Mouse (Mus musculus): ENCODE data around the gene 4930503B20Rik. TPM values are rescaled to one million over a fixed set of nuclear protein-coding genes. Genes with fewer than 3 reads are reported as not detected.

Gene 4930503B20Rik
- polyA plus RNA-seq, 1 experiment from 2014 or later, result not detected

DNA sequence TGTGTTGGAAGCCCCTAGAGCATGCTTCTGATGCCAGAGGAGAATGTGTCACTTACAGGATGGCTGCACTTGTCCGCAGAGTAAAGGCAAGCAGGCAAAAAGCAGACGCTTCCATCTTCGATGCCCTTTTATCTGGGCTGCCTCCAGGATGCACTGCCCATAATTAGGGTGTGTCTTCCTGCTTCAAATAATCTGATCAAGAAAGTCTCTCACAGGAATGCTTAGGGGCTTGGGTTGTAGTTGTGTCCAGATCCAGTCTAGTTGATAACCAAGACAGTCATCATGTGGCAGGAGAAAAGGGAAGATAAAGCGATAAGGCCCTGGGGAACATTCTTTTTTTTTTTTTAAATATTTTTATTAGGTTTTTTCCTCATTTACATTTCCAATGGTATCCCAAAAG, 35.6 kb downstream of the 4930503B20Rik start, which contains the start of gene Dnase2b:
Dnase2b (minus strand) TSS at position 101 of the 400 bp plus-strand sequence.
- no peaks in the 10 kb centered on the region for H3K27me3 ChIP-seq
- ATAC-seq (replicated peaks; ENCODE audit: low FRiP score), result no peak
- H3K4me3 ChIP-seq (replicated peaks), result no peak within 1 kb of the TSS
- no peak within 1 kb of the TSS for H3K27ac ChIP-seq
- no peak within 1 kb of the TSS for H3K9ac ChIP-seq
- H3K4me2 ChIP-seq, result no peak within 1 kb of the TSS
- H3K4me1 ChIP-seq, result no peaks in the 10 kb centered on the region
- 94% methylated on average over 4 of the region's 4 CpGs for WGBS
- no peaks in the 10 kb centered on the region for H3K36me3 ChIP-seq
- no peaks in the 10 kb centered on the region for H3K9me3 ChIP-seq (replicated peaks)

DNA sequence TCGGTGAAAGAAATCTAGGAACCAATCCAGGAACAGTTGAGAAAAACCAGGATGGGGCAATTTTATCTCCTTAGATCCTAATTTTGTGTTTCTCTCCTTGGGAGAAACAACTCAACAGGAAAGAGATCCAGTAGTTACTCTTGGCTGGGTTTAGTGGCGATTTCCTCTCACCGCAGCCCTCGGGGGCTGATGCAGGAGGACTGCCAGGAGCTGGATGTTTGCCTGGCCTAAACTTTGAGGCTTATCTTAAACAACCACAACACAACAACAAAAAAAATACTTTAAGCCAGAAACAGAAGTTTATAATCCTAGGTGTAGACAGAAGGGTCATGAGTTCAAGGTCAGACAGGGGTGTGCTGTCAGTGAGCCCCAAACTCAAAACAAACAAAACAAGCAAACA, 39.3 kb downstream of the 4930503B20Rik start:
- Histone ChIP-seq H3K36me3 (no peaks in the 10 kb centered on the region), H3K9me3 (replicated peaks) (no peaks in the 10 kb centered on the region), H3K4me1 (no peaks in the 10 kb centered on the region), H3K27me3 (no peaks in the 10 kb centered on the region), H3K9ac (no peak overlapping the region), H3K4me3 (replicated peaks) (no peak overlapping the region), H3K27ac (no peak overlapping the region), H3K4me2 (no peak overlapping the region)
- 68% methylated on average over 4 of the region's 4 CpGs for WGBS
- ATAC-seq (replicated peaks; ENCODE audit: low FRiP score), result no peak

- no peaks in the 10 kb centered on the region for H3K4me1 ChIP-seq
- H3K9ac ChIP-seq, result no peak overlapping the region
- H3K27ac ChIP-seq, result no peak overlapping the region
- H3K27me3 ChIP-seq, result no peaks in the 10 kb centered on the region
- no peak overlapping the region for H3K4me3 ChIP-seq (replicated peaks)
- no peaks in the 10 kb centered on the region for H3K9me3 ChIP-seq (replicated peaks)
- H3K4me2 ChIP-seq, result no peak overlapping the region
- H3K36me3 ChIP-seq, result no peaks in the 10 kb centered on the region
- no peak for ATAC-seq (replicated peaks; ENCODE audit: low FRiP score)
- 87% methylated on average over 4 of the region's 4 CpGs for WGBS
Measured at GRCm38 (mm10) chr3:146611261-146611660, 39.9 kb downstream of the 4930503B20Rik start.

DNA sequence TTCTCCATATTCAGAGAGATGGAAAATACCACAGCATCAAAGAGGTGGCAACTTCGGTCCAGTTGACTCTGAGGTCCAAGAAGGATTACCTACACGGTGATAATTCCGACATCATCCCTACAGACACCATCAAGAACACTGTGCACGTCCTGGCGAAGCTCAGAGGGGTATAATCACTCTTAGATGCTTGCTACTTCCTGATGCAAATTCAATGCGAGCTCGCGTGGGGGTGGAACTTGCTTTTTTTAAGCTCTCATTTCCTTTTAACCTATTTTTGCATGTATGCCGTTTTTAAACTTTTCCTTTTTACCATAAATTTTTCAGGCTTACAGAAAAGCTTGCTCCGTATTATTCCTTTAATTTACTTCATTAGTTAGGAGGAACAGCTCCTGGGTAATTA, 40.8 kb downstream of the 4930503B20Rik start:
- Histone ChIP-seq H3K4me3 (replicated peaks) (no peak overlapping the region), H3K9ac (no peak overlapping the region), H3K4me2 (no peak overlapping the region), H3K27me3 (no peaks in the 10 kb centered on the region), H3K36me3 (no peaks in the 10 kb centered on the region), H3K9me3 (replicated peaks) (no peaks in the 10 kb centered on the region), H3K4me1 (no peaks in the 10 kb centered on the region), H3K27ac (no peak overlapping the region)
- no peak for ATAC-seq (replicated peaks; ENCODE audit: low FRiP score)
- 79% methylated on average over 10 of the region's 10 CpGs for WGBS

GRCm38 (mm10) chr3:146607368-146607767, 43.7 kb downstream of the 4930503B20Rik start:
- Histone ChIP-seq H3K4me3 (replicated peaks) (no peak overlapping the region), H3K36me3 (no peaks in the 10 kb centered on the region), H3K9me3 (replicated peaks) (no peaks in the 10 kb centered on the region), H3K9ac (no peak overlapping the region), H3K4me2 (no peak overlapping the region), H3K27ac (no peak overlapping the region), H3K27me3 (no peaks in the 10 kb centered on the region), H3K4me1 (no peaks in the 10 kb centered on the region)
- WGBS, result 24% methylated on average over 1 of the region's 1 CpGs
- no peak for ATAC-seq (replicated peaks; ENCODE audit: low FRiP score)

DNA sequence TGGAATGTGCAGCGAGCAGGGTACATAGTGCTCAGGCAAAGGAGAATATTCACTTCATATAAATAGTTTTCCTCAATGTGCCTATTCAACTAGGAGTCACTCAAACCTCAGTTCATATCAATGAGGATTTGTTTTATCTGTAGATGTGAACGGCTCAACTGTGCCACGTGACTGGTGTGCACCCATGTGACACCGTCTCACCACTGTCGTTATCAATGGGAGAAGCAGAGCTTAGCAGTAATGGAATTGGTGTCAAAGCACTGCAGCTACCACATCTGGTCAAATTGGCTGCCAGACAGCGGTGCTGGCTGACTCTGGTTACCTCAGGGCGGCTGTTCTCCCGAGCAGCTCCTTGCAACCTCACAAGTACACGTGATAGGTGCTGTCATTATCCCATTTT, 46.5 kb downstream of the 4930503B20Rik start:
- no peak overlapping the region for H3K4me2 ChIP-seq
- no peak for ATAC-seq (replicated peaks; ENCODE audit: low FRiP score)
- 78% methylated on average over 9 of the region's 9 CpGs for WGBS

GRCm38 (mm10) chr3:146602531-146602930, 48.6 kb downstream of the 4930503B20Rik start:
- Histone ChIP-seq H3K27me3 (no peaks in the 10 kb centered on the region), H3K9me3 (replicated peaks) (no peaks in the 10 kb centered on the region), H3K9ac (no peak overlapping the region), H3K27ac (no peak overlapping the region), H3K4me2 (no peak overlapping the region), H3K4me3 (replicated peaks) (no peak overlapping the region), H3K36me3 (no peaks in the 10 kb centered on the region), H3K4me1 (no peaks in the 10 kb centered on the region)
- no peak for ATAC-seq (replicated peaks; ENCODE audit: low FRiP score)
- 89% methylated on average over 3 of the region's 3 CpGs for WGBS

More for the DNA sequence above, 46.5 kb downstream of the 4930503B20Rik start:
- Histone ChIP-seq H3K4me3 (replicated peaks) (no peak overlapping the region), H3K4me1 (no peaks in the 10 kb centered on the region), H3K36me3 (no peaks in the 10 kb centered on the region), H3K27me3 (no peaks in the 10 kb centered on the region), H3K9ac (no peak overlapping the region), H3K9me3 (replicated peaks) (no peaks in the 10 kb centered on the region), H3K27ac (no peak overlapping the region)

GRCm38 (mm10) chr3:146601205-146601604, 49.9 kb downstream of the 4930503B20Rik start:
- H3K4me2 ChIP-seq, result no peak overlapping the region
- no peak for ATAC-seq (replicated peaks; ENCODE audit: low FRiP score)
- H3K27me3 ChIP-seq, result no peaks in the 10 kb centered on the region
- no peak overlapping the region for H3K27ac ChIP-seq
- no peaks in the 10 kb centered on the region for H3K4me1 ChIP-seq
- no peaks in the 10 kb centered on the region for H3K9me3 ChIP-seq (replicated peaks)
- no peak overlapping the region for H3K9ac ChIP-seq
- H3K36me3 ChIP-seq, result no peaks in the 10 kb centered on the region
- 86% methylated on average over 2 of the region's 2 CpGs for WGBS
- no peak overlapping the region for H3K4me3 ChIP-seq (replicated peaks)

DNA sequence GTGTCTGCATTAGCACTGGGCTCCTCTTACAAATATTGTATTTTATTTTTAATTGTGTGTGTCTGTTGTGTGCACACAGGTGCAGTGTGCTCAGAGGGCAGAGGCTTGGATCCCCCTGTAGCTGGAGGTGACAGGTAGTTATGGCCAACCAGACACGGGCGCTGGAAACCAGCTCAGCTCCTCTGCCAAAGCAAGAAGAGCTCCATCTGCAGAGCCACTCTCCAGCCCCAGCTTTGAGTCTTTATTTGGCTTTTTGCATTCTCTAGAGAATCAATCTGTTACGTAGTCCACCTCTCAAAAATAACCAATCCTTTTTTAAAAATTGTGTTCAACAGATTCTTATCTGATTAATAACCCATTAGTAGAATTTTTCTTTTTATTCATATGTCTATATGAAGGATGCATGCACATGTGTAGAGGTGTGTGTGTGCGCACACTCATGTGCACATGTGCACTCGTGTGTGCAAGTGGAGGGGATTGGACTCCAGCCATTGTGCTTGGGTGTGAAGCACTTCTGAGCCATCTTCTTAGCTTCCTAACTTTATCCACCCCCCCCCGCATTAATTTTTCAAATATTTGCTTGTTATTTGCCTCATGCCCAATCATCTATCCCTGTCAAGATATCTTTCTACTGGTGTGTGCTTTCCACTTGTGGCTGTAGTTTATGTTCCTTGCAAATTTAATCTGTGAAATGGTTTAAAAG, 51.8 kb downstream of the 4930503B20Rik start:
- Histone ChIP-seq H3K36me3 (no peaks in the 10 kb centered on the region), H3K4me2 (no peak overlapping the region), H3K27me3 (no peaks in the 10 kb centered on the region), H3K9me3 (replicated peaks) (no peaks in the 10 kb centered on the region), H3K9ac (no peak overlapping the region), H3K4me1 (no peaks in the 10 kb centered on the region), H3K4me3 (replicated peaks) (no peak overlapping the region), H3K27ac (no peak overlapping the region)
- ATAC-seq (replicated peaks; ENCODE audit: low FRiP score), result no peak
- WGBS, result 77% methylated on average over 6 of the region's 6 CpGs

DNA sequence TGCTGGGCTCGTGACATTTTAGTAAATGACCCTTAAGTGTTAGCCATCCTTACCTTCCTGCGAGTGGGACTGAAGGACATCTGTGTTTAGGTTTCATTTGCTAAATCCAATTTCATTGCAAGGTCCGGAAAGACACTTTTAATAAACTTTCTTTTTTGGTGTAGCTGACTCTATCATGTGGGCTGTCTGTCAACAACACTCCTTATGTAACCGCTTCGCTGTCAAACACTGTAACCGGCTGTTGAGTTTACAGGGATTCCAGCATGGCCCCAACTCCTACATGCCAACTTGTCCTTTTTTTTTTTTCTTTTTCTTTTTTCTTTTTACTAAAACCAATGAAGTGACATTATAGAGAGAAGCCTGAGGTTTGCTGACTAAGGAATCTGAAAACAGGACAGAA, 52.7 kb downstream of the 4930503B20Rik start:
- ATAC-seq (replicated peaks; ENCODE audit: low FRiP score), result no peak
- H3K9me3 ChIP-seq (replicated peaks), result no peaks in the 10 kb centered on the region
- H3K36me3 ChIP-seq, result no peaks in the 10 kb centered on the region
- H3K4me2 ChIP-seq, result no peak overlapping the region
- H3K4me3 ChIP-seq (replicated peaks), result no peak overlapping the region
- no peak overlapping the region for H3K27ac ChIP-seq
- H3K9ac ChIP-seq, result no peak overlapping the region
- no peaks in the 10 kb centered on the region for H3K4me1 ChIP-seq
- 86% methylated on average over 6 of the region's 6 CpGs for WGBS
- H3K27me3 ChIP-seq, result no peaks in the 10 kb centered on the region

DNA sequence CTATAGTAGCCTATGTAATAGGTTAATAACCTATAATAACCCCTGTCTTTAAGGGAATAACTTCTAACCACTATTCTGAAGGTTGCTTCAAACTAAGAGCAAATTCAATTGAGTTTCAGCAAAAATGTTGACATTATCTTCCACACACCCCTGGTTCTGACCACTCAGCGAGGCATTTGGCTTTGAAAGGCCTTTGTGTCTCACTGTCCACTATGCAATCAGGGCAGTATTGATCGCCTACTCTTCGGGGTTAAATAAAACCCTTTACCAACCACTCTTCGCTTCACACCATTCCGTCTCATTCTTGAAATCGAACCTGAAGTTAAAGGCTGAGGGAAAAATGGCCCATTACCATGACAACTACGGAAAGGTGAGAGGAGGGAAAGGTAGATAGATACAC, 54.3 kb downstream of the 4930503B20Rik start:
- H3K4me2 ChIP-seq, result no peak overlapping the region
- no peaks in the 10 kb centered on the region for H3K9me3 ChIP-seq (replicated peaks)
- H3K36me3 ChIP-seq, result no peaks in the 10 kb centered on the region

GRCm38 (mm10) chr3:146596387-146596786, 54.7 kb downstream of the 4930503B20Rik start:
- no peak for ATAC-seq (replicated peaks; ENCODE audit: low FRiP score)

More for the DNA sequence above, 54.3 kb downstream of the 4930503B20Rik start:
- no peak overlapping the region for H3K9ac ChIP-seq
- H3K4me1 ChIP-seq, result no peaks in the 10 kb centered on the region
- no peak overlapping the region for H3K27ac ChIP-seq
- 90% methylated on average over 7 of the region's 7 CpGs for WGBS
- ATAC-seq (replicated peaks; ENCODE audit: low FRiP score), result no peak
- H3K27me3 ChIP-seq, result no peaks in the 10 kb centered on the region
- H3K4me3 ChIP-seq (replicated peaks), result no peak overlapping the region

DNA sequence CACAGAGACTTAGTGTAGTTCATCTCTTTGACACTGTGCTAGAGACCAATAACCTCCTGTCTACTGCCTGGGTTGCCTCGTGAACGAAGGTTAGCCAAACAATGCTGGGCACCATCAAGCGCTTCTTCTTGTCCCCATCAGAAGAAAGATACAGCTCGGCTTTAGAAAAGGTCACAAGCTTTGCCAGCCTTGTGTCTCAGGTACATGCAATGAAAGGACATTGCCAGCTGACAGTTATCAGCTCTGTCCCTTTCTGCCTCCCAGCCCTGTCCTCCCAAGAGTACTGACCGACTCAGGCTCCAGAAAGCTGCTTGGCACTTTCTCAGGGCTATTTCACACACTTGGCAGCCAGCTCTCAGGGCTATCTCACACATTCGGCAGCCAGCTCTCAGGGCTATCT, 55.7 kb downstream of the 4930503B20Rik start:
- no peak overlapping the region for H3K9ac ChIP-seq
- no peaks in the 10 kb centered on the region for H3K36me3 ChIP-seq
- H3K4me3 ChIP-seq (replicated peaks), result no peak overlapping the region
- H3K4me1 ChIP-seq, result no peaks in the 10 kb centered on the region
- no peak overlapping the region for H3K27ac ChIP-seq
- no peaks in the 10 kb centered on the region for H3K27me3 ChIP-seq
- 84% methylated on average over 6 of the region's 6 CpGs for WGBS
- no peaks in the 10 kb centered on the region for H3K9me3 ChIP-seq (replicated peaks)
- no peak overlapping the region for H3K4me2 ChIP-seq
- ATAC-seq (replicated peaks; ENCODE audit: low FRiP score), result no peak

More at GRCm38 (mm10) chr3:146596387-146596786, 54.7 kb downstream of the 4930503B20Rik start:
- no peak overlapping the region for H3K4me3 ChIP-seq (replicated peaks)
- no peaks in the 10 kb centered on the region for H3K4me1 ChIP-seq
- H3K4me2 ChIP-seq, result no peak overlapping the region
- no peak overlapping the region for H3K27ac ChIP-seq
- H3K36me3 ChIP-seq, result no peaks in the 10 kb centered on the region
- H3K9me3 ChIP-seq (replicated peaks), result no peaks in the 10 kb centered on the region
- no peaks in the 10 kb centered on the region for H3K27me3 ChIP-seq
- WGBS, result 92% methylated on average over 8 of the region's 8 CpGs
- H3K9ac ChIP-seq, result no peak overlapping the region

All from kidney, embryonic 15.5 days (tissue).